In genomic region chr13:108914626-108915025, GRCm38 (mm10) we compare ENCODE assay signal across 13 mouse cellular contexts.
DNase-seq lines count a peak whose midpoint lies in the region; ATAC-seq and TF ChIP-seq lines count a peak whose summit lies in the region.
"Had no signal": no experiment of that assay in that cellular context is flagged by ENCODE, and none has a peak within 500 bp of the region (broad histone marks: within the 10 kb centered on the region; RNA-seq: fewer than 3 reads in every experiment).

No protein-coding gene starts in this region.

- TF ChIP-seq CTCF in heart, postnatal 0 days (IDR thresholded peaks at IDR 0.05; ENCODE audit: low read depth) = no peak
- no peak for TF ChIP-seq CTCF in kidney, adult 2 months (conservative IDR thresholded peaks at IDR 0.05; ENCODE audit: insufficient read depth, insufficient read length, low read depth, low read length)

- H3K36me3 ChIP-seq in heart, postnatal 0 days (replicated peaks; ENCODE audit: control insufficient read depth, insufficient read depth, low read length) = no peaks in the 10 kb centered on the region
- H3K36me3 ChIP-seq in kidney, adult 2 months (ENCODE audit: control insufficient read depth, insufficient read depth, low read length) = no peaks in the 10 kb centered on the region
- H3K36me3 ChIP-seq: hindbrain, embryonic 10.5 days; neural tube, embryonic 12.5 days had no signal

- intact Hi-C loops in gastrocnemius, postnatal 36 days (cut with DNase I) = no loop called here
- intact Hi-C loops in gastrocnemius, postnatal 14 days (cut with DNase I; ENCODE audit: low total_unique reads) = no loop called here

- H3K27ac ChIP-seq in heart, postnatal 0 days (ENCODE audit: low read depth) = no peak overlapping the region
- H3K27ac ChIP-seq in kidney, adult 2 months (ENCODE audit: insufficient read depth, low read depth, low read length) = no peak overlapping the region
- H3K27ac ChIP-seq: hindbrain, embryonic 10.5 days; neural tube, embryonic 12.5 days; stomach, postnatal 0 days had no signal

- 24% methylated on average over 3 of the region's 3 CpGs for WGBS in heart, postnatal 0 days
- 28% methylated on average over 3 of the region's 3 CpGs for WGBS in kidney, adult 2 months

- no peak overlapping the region for H3K4me3 ChIP-seq in heart, postnatal 0 days (ENCODE audit: low read depth, low read length)
- no peak overlapping the region for H3K4me3 ChIP-seq in kidney, adult 2 months (ENCODE audit: insufficient read depth, low read depth, low read length)
- H3K4me3 ChIP-seq: hindbrain, embryonic 10.5 days; neural tube, embryonic 12.5 days had no signal

- no peak for TF ChIP-seq POLR2A in kidney, adult 2 months (IDR thresholded peaks at IDR 0.05; ENCODE audit: low read depth, low read length)

- H3K4me2 ChIP-seq in heart, postnatal 0 days (ENCODE audit: low read depth, low read length) = no peak overlapping the region
- H3K4me2 ChIP-seq: neural tube, embryonic 12.5 days had no signal

- peak; percentile 34 for DNase-seq in heart, postnatal 0 days (ENCODE audit: low spot score)
- DNase-seq in heart, adult 8-10 months (ENCODE audit: low spot score) = no peak
- peak; percentile 19 for DNase-seq in adipocyte (ENCODE audit: low spot score)
- DNase-seq in kidney, adult 2 months = peak; percentile 68
- DNase-seq in lung, postnatal 10 days = peak; percentile 69
- DNase-seq in layer of hippocampus, adult 9-10 months (ENCODE audit: low spot score) = no peak
- DNase-seq in gastrocnemius, postnatal 36 days = no peak
- DNase-seq in gastrocnemius, postnatal 14 days = no peak
- DNase-seq: cerebellum, adult 11 months; liver had no signal

- no peaks in the 10 kb centered on the region for H3K27me3 ChIP-seq in heart, postnatal 0 days (ENCODE audit: control insufficient read depth, insufficient read depth, low read length)
- H3K27me3 ChIP-seq in kidney, adult 2 months (replicated peaks; ENCODE audit: control insufficient read depth, insufficient read depth, low read length) = no peaks in the 10 kb centered on the region
- H3K27me3 ChIP-seq: neural tube, embryonic 12.5 days had no signal

- no peaks in the 10 kb centered on the region for H3K9me3 ChIP-seq in heart, postnatal 0 days (replicated peaks; ENCODE audit: control insufficient read depth, low read length)
- H3K9me3 ChIP-seq: hindbrain, embryonic 10.5 days; neural tube, embryonic 12.5 days had no signal

- H3K4me1 ChIP-seq in heart, postnatal 0 days (ENCODE audit: control insufficient read depth, insufficient read depth) = peaks cover 7% of the 10 kb centered on the region
- peaks cover 2% of the 10 kb centered on the region; the same call in 1 of the 2 replicates for H3K4me1 ChIP-seq in kidney, adult 2 months (ENCODE audit: control insufficient read depth, insufficient read depth, low read length)
- H3K4me1 ChIP-seq: hindbrain, embryonic 10.5 days; neural tube, embryonic 12.5 days had no signal

- TF ChIP-seq EP300 in heart, postnatal 0 days (IDR thresholded peaks at IDR 0.05; ENCODE audit: low read depth) = no peak

- ATAC-seq in heart, postnatal 0 days (ENCODE audit: insufficient read depth, low read depth) = no peak

- H3K9ac ChIP-seq in heart, postnatal 0 days (replicated peaks; ENCODE audit: low read depth, low read length) = no peak overlapping the region
- H3K9ac ChIP-seq: neural tube, embryonic 12.5 days had no signal

Comparison
In these comparisons a context has a peak if more than half of its experiments do, and no peak if none do; other contexts are left out.
1. DNase-seq: peak in heart, postnatal 0 days (single experiment), adipocyte (single experiment), kidney, adult 2 months (single experiment) and lung, postnatal 10 days (single experiment); none in heart, adult 8-10 months (single experiment), layer of hippocampus, adult 9-10 months (single experiment), gastrocnemius, postnatal 36 days (0 of 2) and gastrocnemius, postnatal 14 days (single experiment).